Mouse (Mus musculus) telencephalon, adult 2 months (tissue): Measurements from ENCODE around the gene A830018L16Rik.
A peak's percentile ranks its signal among the peaks of the same experiment; 100 is the strongest.

Experiments used
- DNase-seq: peaks from one replicate; pipeline ENCODE4 v3.0.0-alpha.2; 2011; ENCODE audit warnings: low read depth, low spot score

Gene A830018L16Rik

DNA sequence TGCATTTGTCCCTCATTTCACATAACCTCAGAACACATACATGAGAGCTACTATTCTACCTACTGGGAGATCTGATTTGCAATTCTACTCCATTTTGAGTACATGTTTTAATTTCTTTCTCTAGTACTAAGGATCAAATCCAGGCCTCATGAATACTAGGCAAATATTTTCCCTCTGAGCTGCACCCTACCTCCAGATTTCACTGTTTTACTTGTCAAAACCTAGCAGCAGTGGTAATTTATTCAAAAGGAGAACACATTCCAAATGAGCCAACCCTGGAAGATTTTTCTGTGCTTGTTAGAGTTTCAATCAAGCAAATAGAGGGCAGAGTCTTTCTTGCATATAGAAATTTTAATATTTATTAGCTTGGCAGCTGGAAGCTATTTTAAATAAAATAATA, 238.9 kb downstream of the A830018L16Rik start:
- peak; percentile 24 for DNase-seq

DNA sequence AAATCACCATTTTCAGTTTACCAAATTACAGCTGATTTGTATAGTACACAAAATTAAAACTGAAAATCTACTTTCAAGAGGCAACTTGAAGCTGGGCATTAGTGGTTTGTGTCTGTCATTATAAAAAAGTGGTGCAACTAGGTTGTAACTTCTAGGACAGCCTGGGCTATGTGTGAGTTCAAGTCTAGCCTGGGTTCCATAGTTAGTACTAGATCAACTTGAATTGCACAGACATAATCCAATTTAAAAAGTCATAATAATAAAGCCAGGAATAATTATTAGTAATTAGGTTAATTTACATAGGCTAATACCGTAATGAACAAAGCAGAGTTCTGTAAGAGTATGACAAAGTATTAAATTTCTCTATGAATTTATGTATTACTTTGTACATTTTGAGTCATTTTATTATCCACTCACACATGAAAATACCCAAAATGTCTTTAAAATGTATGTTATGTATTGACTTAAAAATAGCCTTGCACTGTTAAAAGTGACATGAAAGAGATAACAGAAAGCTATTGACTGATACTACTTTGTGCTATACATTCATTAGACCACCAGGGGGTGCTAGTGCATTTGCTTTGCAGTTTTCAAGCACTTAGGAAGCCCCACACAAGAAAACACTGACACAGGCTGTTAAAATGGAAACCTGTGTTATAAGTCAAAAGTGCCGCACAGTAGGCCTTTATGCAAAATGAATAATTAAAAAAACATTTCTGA, 243.6 kb downstream of the A830018L16Rik start:
- peak; percentile 70 for DNase-seq

DNA sequence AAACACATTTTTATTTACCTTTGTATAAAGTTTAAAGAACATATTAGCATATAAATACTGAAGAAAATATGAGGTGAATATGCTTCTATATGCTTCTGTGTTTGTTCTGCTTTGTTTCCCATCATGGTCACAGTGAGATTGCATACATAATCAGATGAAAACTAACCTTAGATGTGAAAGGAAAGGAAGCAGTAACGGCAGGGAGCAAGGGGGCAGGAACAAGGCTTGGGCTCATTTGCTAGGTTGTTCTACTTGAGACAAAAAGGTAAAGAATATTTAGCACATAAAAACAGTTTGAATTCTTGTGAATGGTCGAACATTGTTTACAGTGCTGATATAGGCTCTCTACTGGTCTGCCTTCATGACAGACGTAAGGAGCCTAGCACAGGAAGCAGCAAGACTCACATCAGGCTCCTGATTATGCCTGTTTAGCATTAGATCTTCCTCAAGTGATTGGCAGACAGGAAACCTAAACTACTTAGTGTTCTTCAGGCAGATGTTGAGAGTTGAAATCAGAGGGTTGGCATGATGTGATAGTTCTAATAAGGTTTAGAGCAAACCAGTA, 244.2 kb downstream of the A830018L16Rik start:
- no peak for DNase-seq

DNA sequence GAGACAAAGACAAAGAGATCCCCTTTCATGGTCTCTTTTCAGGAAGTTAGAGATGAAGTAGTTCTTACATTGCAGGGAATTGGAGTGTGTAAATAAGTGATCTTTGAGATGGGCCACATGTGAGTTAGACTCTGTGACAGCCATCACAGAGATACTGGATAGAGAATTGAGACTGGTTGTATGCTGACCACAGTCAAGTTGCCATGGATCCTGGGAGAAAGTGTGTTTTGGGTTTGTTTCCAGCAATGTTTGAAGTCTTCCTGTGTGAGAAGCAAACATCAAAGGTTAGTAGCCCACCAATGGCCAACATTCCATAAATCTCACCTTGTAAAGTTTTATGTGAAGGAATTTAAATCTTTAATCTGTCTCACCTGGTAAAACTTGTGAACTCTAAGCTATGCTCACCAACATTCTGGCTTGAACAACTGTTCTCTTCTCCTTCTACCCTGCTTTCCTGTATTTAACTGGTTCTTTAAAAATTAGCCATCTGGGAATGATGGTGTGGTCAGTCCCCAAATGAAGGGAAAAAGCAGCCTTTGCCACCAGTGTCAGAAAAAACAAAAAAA, 330.9 kb downstream of the A830018L16Rik start:
- DNase-seq: no peak

DNA sequence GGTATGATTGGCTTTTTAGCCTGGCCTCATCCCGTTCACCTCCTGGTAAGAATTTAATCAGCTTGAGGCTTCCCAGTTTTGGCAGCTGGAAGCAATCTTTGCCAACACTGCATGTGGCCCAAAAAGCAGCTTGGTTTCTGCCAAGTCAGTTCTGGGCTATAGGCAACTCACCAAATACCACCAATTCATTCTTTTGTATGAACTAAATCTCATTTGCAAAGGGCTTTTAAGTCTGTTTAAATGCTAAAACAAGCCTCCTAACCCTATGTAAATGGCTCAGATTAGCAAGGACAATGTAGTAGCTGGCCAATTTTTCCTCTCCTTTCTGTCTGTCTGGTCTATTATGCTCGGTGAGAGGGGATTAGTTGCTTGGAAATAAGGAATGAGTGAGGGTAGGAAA, 334.5 kb downstream of the A830018L16Rik start:
- no peak for DNase-seq

DNA sequence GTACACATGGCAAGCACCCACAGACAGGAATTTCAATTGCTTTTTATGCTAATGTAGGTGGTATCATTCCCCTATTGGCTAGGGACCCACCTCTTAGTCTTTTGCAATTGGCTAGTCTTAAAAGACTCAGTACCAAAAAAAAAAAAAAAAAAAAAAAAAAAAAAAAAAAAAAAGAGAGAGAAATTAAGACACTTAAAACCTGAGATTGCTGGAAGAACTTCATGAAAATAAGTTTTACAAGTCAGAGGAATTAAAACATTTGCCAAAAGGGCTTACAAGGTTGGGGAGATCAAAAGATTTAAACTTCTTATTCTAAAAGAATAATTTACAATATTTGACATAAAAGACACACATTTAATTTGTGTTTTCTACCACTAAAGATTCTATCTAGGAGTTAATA, 336.2 kb downstream of the A830018L16Rik start:
- no peak for DNase-seq

DNA sequence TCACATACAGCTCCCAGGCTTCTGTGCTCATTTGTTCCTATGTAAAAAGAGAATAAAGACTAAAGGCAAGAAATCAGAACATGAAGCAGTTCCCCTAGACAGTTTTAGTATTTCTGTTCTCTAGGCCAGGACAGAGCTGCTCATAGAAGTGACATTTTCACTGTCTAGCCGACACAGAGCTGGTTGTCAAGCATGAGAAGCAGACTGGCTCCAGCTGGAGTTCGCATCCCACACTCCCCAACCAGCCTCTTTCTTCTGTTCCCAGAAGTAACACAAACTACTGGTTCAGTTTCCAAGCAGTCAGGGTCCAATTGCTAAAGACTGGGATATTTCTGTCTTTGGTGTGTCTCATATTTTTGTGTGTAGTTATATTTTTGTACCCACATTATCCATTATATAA, 336.7 kb downstream of the A830018L16Rik start:
- peak; percentile 62 for DNase-seq

DNA sequence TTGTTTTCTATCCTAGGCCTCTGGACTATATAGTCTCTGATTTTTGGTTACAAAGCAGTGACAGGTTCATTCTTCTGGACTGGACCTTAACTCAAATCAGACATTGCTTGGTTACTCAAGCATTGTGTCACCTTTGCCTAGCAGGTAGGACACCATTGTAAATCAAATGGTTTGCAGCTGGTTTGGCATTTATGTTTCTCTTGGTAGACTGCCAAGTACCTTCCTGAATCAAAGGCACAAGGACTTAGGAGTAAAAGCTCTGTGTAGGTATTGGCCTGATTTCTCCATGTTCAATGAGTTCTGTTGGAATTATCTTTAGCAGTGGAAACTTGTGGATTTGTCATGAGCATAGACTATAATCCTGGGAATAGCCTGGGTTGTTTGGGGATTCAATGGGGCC, 338.1 kb downstream of the A830018L16Rik start:
- DNase-seq: no peak

DNA sequence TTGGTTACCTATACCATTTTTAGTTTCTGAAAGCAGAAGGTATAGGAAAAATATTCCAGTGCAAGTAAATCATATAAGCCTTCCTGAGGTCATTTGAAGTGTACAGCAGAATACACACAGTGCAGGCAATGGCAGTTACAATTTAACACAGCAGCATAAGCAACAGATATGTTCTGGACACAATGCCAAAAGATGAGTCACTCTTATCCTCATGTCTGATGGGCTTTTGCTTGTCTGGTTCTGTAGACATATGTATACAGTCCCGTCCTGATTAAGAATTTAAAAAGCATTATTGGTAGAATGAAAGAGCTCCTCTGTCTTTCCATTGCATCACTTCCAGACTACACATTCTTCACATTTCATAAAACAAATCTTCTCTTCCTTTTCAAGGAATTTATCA, 374.4 kb downstream of the A830018L16Rik start:
- peak; percentile 13 for DNase-seq

DNA sequence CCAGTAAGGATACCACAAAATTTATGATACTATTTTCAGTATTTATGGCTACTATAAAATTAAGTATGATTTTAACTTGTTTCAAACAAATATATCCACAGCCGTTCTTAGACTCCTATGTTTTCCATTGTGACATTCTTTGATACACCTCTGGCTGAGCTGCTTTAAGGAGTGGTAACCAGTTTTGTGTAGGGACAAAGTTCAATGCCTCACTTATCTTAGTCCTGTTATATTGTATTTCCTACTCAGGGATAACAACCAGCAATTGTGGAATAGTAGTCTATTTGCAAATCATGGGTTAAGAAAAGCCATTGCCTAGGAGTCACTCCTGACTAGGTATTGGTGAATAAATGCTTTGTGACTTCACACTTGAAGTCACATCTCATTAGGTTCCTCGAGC, 378.9 kb downstream of the A830018L16Rik start:
- DNase-seq: no peak

DNA sequence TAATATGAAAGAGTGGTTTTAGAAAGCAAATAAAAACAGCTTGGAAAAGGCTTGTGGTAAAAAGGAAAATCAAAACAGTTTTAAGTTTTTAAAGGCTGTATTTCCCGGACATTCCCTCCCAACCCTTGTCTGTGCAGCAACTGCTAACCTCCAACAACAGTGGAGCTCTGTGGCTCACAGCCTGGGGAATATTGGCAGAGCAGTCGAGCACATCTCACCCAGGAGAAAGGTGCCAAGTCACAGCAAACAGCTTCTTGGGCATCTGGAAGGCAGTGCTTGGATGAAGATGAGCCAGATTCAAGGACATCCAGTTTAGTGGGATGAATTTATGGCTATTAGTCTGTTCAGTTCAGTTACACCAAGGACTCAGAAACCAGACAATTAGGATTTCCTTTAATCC, 381.8 kb downstream of the A830018L16Rik start:
- DNase-seq: no peak

DNA sequence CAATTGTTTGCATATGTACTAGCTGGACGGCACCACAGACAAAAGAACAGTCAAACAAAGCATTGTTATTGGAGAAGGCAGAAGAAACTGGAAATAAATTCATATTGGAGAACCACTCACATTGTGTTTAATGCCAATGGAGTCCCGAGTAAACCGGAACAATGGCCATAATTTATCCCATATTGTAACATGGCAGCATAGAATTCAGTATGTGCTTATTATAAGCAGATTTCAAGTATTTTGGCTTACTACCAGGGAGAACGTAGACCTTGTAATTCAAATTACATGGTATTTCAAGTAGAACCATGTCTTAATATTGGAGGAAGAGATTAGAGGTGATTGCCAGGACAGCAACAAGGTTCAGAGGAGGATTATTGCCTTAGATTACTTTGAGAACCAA, 458.9 kb downstream of the A830018L16Rik start:
- DNase-seq: no peak

DNA sequence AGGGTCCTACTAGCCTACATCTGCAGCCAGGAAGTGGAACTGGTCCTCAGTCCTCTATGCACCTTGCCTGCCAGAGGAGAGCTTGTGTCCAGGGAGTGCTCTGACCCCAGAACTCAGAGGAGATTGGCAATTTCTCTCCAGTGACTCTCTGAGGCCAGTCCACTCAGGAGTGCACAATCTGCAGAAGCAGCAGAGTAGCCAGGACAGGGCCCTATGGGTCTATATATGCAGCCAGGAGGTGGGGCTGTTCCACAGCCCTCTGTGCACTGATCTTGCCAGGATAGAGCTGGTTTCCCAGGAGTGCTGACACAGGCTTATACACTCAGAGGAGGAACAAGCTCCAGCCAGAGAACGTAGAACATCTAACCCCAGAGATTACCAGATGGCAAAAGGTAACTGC, 459.7 kb downstream of the A830018L16Rik start:
- DNase-seq: no peak

DNA sequence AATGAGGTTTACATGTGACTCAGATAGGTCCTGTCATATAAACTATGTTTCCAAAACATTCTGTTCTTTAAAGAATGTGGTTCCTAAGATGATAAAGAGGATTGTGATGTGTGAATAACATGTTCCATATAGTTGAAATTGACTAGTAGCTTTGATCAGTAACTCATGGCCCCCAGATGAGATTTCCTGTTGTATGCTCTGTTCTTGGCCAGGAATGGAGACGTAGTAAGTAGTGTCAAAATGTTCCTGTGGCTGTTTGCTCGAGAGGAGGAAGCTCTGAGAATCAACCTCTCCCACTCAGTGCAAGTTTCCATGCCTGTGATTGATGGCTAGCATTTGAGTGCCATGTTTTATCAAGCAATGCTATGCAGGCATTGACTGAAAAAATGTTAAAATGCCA, 467.8 kb downstream of the A830018L16Rik start:
- DNase-seq: no peak

DNA sequence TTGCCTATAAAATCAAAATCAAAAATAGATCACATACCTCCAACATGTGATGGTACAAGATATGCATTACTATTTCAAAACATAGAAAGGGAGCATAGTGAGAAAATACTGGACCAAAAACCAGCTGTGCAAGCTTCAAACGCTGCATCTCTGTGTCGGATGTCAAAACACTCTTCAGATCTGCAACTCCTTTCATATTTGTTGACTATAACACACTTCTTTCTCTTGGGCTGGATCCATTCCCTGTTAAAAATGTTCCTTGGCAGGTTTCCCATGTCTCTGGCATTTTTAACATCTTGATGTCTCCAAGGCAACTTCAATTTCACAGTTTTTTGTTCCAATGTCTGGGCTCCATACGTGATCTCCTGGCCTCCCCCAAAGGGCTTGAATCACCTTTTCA, 481.8 kb downstream of the A830018L16Rik start:
- peak; percentile 10 for DNase-seq

DNA sequence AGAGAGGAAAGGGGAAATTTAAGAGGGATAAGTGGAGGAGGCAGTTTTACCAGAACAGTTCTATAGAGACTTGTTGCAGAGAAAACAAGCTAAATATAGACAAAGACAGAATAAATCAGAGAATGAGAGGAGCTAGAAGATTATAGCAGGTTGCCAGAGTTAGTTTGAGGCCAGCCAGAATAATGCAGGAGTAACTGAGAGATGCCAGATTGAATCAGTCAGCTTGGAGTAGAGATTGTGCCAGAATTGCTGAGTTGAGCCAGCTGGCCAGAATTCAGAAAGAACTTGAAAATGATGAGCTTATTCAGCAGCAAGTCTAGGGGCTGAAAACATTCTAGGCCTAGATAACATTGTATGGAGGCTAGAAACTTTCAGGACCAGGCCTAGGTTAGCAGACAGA, 502.0 kb downstream of the A830018L16Rik start:
- no peak for DNase-seq

DNA sequence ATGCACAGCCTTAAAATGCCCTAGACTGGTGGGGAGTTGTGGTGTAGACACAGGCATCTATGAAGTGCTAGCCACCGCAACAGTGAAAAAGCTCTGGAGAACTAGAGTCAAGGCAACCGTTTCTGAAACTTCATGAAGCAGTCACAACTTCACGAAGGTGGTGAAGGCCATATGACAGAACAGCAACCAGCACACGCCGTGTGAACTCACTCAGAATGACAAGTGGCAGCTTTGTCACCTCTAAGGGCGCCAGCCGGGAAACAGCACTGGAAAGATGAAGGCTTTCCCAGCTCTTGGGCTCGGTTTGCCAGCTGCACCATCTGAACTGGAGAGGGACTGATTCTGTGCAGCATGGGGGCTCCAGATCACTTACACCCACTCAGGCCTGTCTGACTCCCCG, 523.1 kb downstream of the A830018L16Rik start:
- DNase-seq: peak; percentile 10

DNA sequence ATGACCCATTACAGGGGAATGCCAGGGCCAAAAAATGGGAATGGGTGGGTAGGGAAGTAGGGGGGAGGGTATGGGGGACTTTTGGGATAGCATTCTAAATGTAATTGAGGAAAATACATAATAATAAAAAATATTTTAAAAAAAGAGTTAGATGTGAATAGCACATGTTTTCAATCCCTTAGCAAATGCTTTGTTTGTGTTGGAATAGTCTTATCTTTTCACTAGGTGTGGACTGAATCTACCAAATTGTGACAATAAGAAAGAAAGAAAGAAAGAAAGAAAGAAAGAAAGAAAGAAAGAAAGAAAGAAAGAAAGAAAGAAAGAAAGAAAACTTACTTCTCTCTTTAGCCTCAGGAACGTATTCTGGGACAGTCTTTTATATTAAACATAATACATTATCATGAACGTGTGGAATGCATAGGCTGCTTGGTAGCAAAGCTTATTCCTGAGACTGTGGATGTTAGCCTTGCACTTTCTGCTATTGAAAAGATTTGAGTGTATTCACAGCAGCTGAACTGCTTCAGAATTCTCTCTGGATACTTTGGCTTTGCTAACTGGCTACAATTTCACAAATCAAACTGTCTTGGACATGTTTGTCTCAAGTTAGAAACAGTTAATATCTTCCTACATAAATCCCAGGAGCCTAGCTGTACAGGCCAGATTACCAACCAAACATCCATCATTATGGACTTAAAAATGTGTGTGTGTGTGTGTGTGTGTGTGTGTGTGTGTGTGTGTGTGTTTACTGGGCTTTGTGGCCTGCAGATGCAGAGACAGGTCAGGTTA, 545.7 kb downstream of the A830018L16Rik start:
- no peak for DNase-seq

DNA sequence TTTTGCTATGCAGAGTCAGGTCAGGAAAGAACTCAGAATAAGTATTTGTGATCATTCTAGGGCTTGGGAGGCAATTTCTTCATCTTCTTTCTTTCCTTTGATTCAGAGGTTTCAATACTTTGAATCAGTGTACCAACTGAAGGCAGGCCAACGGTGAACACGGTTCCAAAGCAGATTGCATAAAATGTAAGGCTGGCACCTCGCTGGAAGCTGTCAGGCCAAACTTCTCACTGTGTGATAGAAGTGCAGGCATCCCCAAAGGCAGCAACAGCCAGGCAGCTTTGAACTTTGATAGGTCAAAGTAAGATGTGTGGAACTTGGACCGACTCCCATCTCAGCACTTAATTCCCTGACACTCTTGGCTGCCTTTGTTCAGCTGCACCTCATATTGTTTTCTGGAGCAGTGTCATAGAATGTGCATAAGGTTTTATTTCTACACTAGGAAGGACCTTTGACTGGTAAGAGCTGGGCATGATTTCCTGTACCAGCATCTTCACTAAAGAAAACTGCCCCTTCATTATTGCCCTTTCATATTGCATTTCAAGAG, 568.8 kb downstream of the A830018L16Rik start:
- no peak for DNase-seq

DNA sequence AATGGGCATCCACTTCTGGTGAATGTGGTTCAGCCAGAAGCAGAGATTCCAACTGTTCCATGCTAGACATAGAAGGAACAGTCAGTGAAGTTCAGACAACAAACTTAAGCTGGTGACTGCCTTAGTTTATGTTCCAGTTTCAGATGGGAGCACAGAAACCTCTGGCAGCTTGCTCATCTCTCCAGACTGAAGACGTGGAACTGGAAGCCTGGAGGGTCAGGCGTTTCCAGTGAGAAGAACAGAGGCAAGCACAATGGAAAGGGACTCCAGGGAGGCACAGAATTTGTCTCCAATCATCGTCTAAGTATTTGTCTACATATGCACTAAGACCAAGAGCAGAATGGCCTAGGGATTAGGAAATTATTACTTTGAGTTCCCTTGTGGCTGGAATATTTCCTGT, 576.1 kb downstream of the A830018L16Rik start:
- DNase-seq: no peak

DNA sequence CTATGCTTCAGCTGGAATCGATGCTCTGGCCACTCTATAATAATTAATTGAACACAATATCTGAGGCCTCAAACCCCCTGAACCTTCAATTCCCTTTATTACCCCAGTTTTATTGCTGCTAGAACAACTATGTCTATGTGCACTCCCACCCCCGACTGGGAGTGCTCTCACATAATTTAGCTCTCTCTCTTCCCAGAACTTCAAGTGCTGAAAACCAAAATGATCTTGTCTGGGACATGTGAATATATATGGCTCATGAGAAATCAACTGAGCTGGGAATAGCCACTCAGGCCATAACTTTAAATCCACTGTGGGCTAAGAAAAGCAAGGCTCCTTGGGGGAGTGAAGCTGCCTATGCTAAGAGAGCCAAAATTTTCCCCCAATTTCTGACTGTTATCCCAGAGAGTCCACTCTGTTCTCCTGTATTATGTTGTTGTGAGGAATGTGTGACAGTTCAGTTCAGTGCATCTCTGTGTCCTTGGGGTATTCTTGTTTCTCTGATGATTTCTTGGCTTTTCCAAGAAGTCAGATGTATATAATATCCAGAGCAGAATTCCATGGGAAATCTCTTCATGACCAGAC, 582.5 kb downstream of the A830018L16Rik start:
- no peak for DNase-seq

DNA sequence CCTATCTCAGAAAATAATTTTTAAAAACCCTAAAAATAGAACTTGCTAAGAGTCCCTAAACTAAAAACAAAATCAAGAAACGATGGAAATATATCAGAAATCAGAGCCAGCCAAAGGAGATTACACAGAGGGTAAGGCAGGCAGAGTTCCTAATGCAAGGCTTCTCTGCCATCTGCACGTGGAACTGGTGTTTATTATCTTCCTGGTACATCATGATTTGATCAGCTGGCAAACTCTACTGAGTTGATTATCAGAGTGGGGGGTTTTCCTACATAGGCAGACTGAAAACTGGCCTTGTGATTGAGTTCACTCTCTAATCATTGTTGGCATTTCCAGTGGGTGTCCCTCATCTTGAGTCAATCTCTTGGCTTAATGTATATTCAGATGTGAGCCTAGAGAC, 583.7 kb downstream of the A830018L16Rik start:
- DNase-seq: no peak
